Mouse (Mus musculus) liver, embryonic 11.5 days (tissue): ENCODE data around the gene Ptges. TPM values are rescaled to one million over a fixed set of nuclear protein-coding genes. Genes with fewer than 3 reads are reported as not detected.

Source experiments
- ATAC-seq: fragments of 200-750 bp; cut with Nextera tagmentation; replicated peaks from 2 replicates; pipeline ENCODE4 v1.8.0; 2017; ENCODE audit warnings: moderate number of reproducible peaks, mild to moderate bottlenecking, moderate TSS enrichment, moderate library complexity; ENCODE audit not compliant: low FRiP score
- DNase-seq: peaks from one replicate; pipeline ENCODE4 v3.0.0-alpha.2; 2017; ENCODE audit warnings: low spot score
- H3K27ac ChIP-seq: fragments of 300-500 bp; sonication (generic); 2 replicates; pipeline ENCODE4 v1.5.1; 2014; ENCODE audit warnings: mild to moderate bottlenecking, low read depth, low read length, control low read depth
- H3K27me3 ChIP-seq: fragments of 300-500 bp; sonication (generic); replicated peaks from 2 replicates; pipeline ENCODE4 v1.6.1; 2014; ENCODE audit warnings: low read length, mixed read lengths; ENCODE audit not compliant: control insufficient read depth, insufficient read depth
- H3K36me3 ChIP-seq: fragments of 300-500 bp; sonication (generic); 2 replicates; pipeline ENCODE4 v1.6.1; 2014; ENCODE audit warnings: mild to moderate bottlenecking, low read length, moderate library complexity, mixed read lengths; ENCODE audit not compliant: control insufficient read depth, insufficient read depth
- H3K4me1 ChIP-seq: fragments of 300-500 bp; sonication (generic); replicated peaks from 2 replicates; pipeline ENCODE4 v1.6.1; 2014; ENCODE audit warnings: low read length, mixed read lengths; ENCODE audit not compliant: control insufficient read depth, insufficient read depth
- H3K4me2 ChIP-seq: fragments of 300-500 bp; sonication (generic); 2 replicates; pipeline ENCODE4 v1.6.1; 2014; ENCODE audit warnings: mild to moderate bottlenecking, control low read depth, moderate library complexity
- H3K4me3 ChIP-seq: fragments of 300-500 bp; sonication (generic); 2 replicates; pipeline ENCODE4 v1.5.1; 2014; ENCODE audit warnings: low read depth, low read length, control low read depth
- H3K9ac ChIP-seq: fragments of 300-500 bp; sonication (generic); 2 replicates; pipeline ENCODE4 v1.6.1; 2014; ENCODE audit warnings: low read depth, low read length, control low read depth
- H3K9me3 ChIP-seq: fragments of 300-500 bp; sonication (generic); 2 replicates; pipeline ENCODE4 v1.6.1; 2016; ENCODE audit warnings: low read length, inconsistent platforms, mixed read lengths; ENCODE audit not compliant: control insufficient read depth
- WGBS: fragments of 180-500 bp; shearing (Covaris S2); extraction: QIAGEN DNeasy Blood & Tissue Kit; methylation state at CpG from one replicate; pipeline ENCODE4 v1.1.7; 2014; 5-methylcytosine and 5-hydroxymethylcytosine counted together
- polyA plus RNA-seq: library from polyadenylated mRNA; unstranded; fragments of >200 nt; fragmentation: Nextera tagmentation; extraction: Ambion mirVana; gene quantifications from 2 replicates; pipeline ENCODE4 v1.2.1, GENCODE M21; 2014

Ptges gene
- polyA plus RNA-seq, 1 experiment from 2014 or later = 0.97 TPM

- ATAC-seq (no peak), DNase-seq (no peak)
- H3K36me3 ChIP-seq = no peaks in the 10 kb centered on the region
- no peaks in the 10 kb centered on the region for H3K4me1 ChIP-seq
- no peak overlapping the region for H3K4me3 ChIP-seq
- H3K4me2 ChIP-seq = no peak overlapping the region
- H3K27ac ChIP-seq = no peak overlapping the region
- no peak overlapping the region for H3K9ac ChIP-seq
- 78% methylated on average over 8 of the region's 8 CpGs for WGBS
- H3K27me3 ChIP-seq = no peaks in the 10 kb centered on the region; the same call in 1 of the 2 replicates
- no peaks in the 10 kb centered on the region for H3K9me3 ChIP-seq
These were observed 16.6 kb downstream of the Ptges start for GRCm38 (mm10) chr2:30913022-30913421.

GRCm38 (mm10) chr2:30912291-30912773 lies 17.3 kb downstream of the Ptges start:
- 55% methylated on average over 4 of the region's 4 CpGs for WGBS
- Histone ChIP-seq H3K9ac (no peak overlapping the region), H3K27me3 (no peaks in the 10 kb centered on the region; the same call in 1 of the 2 replicates), H3K36me3 (no peaks in the 10 kb centered on the region), H3K9me3 (no peaks in the 10 kb centered on the region), H3K4me3 (no peak overlapping the region), H3K27ac (no peak overlapping the region), H3K4me1 (no peaks in the 10 kb centered on the region), H3K4me2 (no peak overlapping the region)
- no peak for ATAC-seq
- no peak for DNase-seq

GRCm38 (mm10) chr2:30906641-30907040 lies 23.0 kb downstream of the Ptges start:
- 63% methylated on average over 4 of the region's 4 CpGs for WGBS
- ATAC-seq = no peak

GRCm38 (mm10) chr2:30905906-30906305 lies 23.8 kb downstream of the Ptges start:
- no peak for DNase-seq
- 84% methylated on average over 8 of the region's 8 CpGs for WGBS
- no peak overlapping the region for H3K4me2 ChIP-seq
- H3K36me3 ChIP-seq = no peaks in the 10 kb centered on the region
- no peak overlapping the region for H3K4me3 ChIP-seq
- no peaks in the 10 kb centered on the region for H3K9me3 ChIP-seq
- no peak overlapping the region for H3K9ac ChIP-seq
- H3K27me3 ChIP-seq = peaks cover 20% of the 10 kb centered on the region
- no peak for ATAC-seq
- H3K27ac ChIP-seq = no peak overlapping the region
- peaks cover 8% of the 10 kb centered on the region for H3K4me1 ChIP-seq

More at GRCm38 (mm10) chr2:30906641-30907040, 23.0 kb downstream of the Ptges start:
- Histone ChIP-seq H3K4me1 (peaks cover 8% of the 10 kb centered on the region), H3K36me3 (no peaks in the 10 kb centered on the region), H3K9me3 (no peaks in the 10 kb centered on the region), H3K4me2 (no peak overlapping the region), H3K9ac (no peak overlapping the region), H3K27ac (no peak overlapping the region), H3K4me3 (no peak overlapping the region), H3K27me3 (peaks cover 19% of the 10 kb centered on the region)
- no peak for DNase-seq

GRCm38 (mm10) chr2:30904991-30905390 lies 24.7 kb downstream of the Ptges start:
- ATAC-seq (no peak), DNase-seq (no peak)
- Histone ChIP-seq H3K9ac (no peak overlapping the region), H3K27me3 (peaks cover 20% of the 10 kb centered on the region), H3K9me3 (no peaks in the 10 kb centered on the region), H3K4me2 (no peak overlapping the region), H3K36me3 (no peaks in the 10 kb centered on the region), H3K4me1 (peaks cover 8% of the 10 kb centered on the region), H3K27ac (no peak overlapping the region), H3K4me3 (no peak overlapping the region)
- 74% methylated on average over 7 of the region's 7 CpGs for whole genome bisulfite sequencing

- no peak overlapping the region for H3K4me2 ChIP-seq
- no peaks in the 10 kb centered on the region; the same call in 1 of the 2 replicates for H3K36me3 ChIP-seq
- WGBS = 77% methylated on average over 6 of the region's 6 CpGs
These were observed 25.4 kb downstream of the Ptges start for GRCm38 (mm10) chr2:30904231-30904630.

GRCm38 (mm10) chr2:30902726-30903722 lies 26.6 kb downstream of the Ptges start:
- Histone ChIP-seq H3K9ac (no peak overlapping the region; the same call in 1 of the 2 replicates), H3K9me3 (no peaks in the 10 kb centered on the region), H3K27me3 (peaks cover 20% of the 10 kb centered on the region), H3K36me3 (no peaks in the 10 kb centered on the region; the same call in 1 of the 2 replicates), H3K4me1 (peaks cover 8% of the 10 kb centered on the region), H3K4me2 (peak overlapping the region; percentile 62), H3K27ac (no peak overlapping the region), H3K4me3 (peak overlapping the region; percentile 31)
- DNase-seq = no peak
- no peak for ATAC-seq
- WGBS = 17% methylated on average over 34 of the region's 37 CpGs

More at GRCm38 (mm10) chr2:30904231-30904630, 25.4 kb downstream of the Ptges start:
- Histone ChIP-seq H3K9ac (no peak overlapping the region), H3K27me3 (peaks cover 20% of the 10 kb centered on the region), H3K9me3 (no peaks in the 10 kb centered on the region), H3K4me3 (no peak overlapping the region), H3K4me1 (peaks cover 8% of the 10 kb centered on the region), H3K27ac (no peak overlapping the region)
- DNase-seq (no peak), ATAC-seq (no peak)

GRCm38 (mm10) chr2:30902256-30902655 lies 27.4 kb downstream of the Ptges start:
- DNase-seq = no peak
- no peak overlapping the region; the same call in 1 of the 2 replicates for H3K9ac ChIP-seq
- no peaks in the 10 kb centered on the region for H3K9me3 ChIP-seq
- H3K4me3 ChIP-seq = no peak overlapping the region
- WGBS = 36% methylated on average over 8 of the region's 8 CpGs
- peaks cover 8% of the 10 kb centered on the region for H3K4me1 ChIP-seq
- no peak overlapping the region for H3K27ac ChIP-seq
- peaks cover 20% of the 10 kb centered on the region for H3K27me3 ChIP-seq
- peak overlapping the region; percentile 62; the same call in 1 of the 2 replicates for H3K4me2 ChIP-seq
- no peaks in the 10 kb centered on the region; the same call in 1 of the 2 replicates for H3K36me3 ChIP-seq
- ATAC-seq = no peak
